Mouse (Mus musculus) thymus, adult 2 months (tissue): ENCODE data around the gene Echdc2. TPM values are rescaled to one million over a fixed set of nuclear protein-coding genes. Genes with fewer than 3 reads are reported as not detected.

Experiments used
- DNase-seq: peaks from one replicate; pipeline ENCODE4 v3.0.0; 2021
- H3K27ac ChIP-seq: fragments of 200-500 bp; 2 replicates; pipeline ENCODE4 v1.5.1; 2012; ENCODE audit warnings: low read length, control low read depth; ENCODE audit not compliant: control insufficient read depth, insufficient read depth
- H3K27me3 ChIP-seq: fragments of 200-500 bp; 2 replicates; pipeline ENCODE4 v1.6.1; 2012; ENCODE audit warnings: mild to moderate bottlenecking, low read length, moderate library complexity, mixed read lengths; ENCODE audit not compliant: control insufficient read depth, insufficient read depth
- H3K36me3 ChIP-seq: fragments of 200-500 bp; 2 replicates; pipeline ENCODE4 v1.6.1; 2012; ENCODE audit warnings: mild to moderate bottlenecking, low read length, moderate library complexity; ENCODE audit not compliant: control insufficient read depth, insufficient read depth
- H3K4me1 ChIP-seq: fragments of 200-500 bp; replicated peaks from 2 replicates; pipeline ENCODE4 v1.6.1; 2012; ENCODE audit warnings: low read length; ENCODE audit not compliant: control insufficient read depth, insufficient read depth
- H3K4me3 ChIP-seq: fragments of 200-500 bp; 2 replicates; pipeline ENCODE4 v1.5.1; 2012; ENCODE audit warnings: mild to moderate bottlenecking, low read length, control low read depth, moderate library complexity; ENCODE audit not compliant: control insufficient read depth, insufficient read depth
- CTCF ChIP-seq: fragments of 200-500 bp; IDR thresholded peaks from 2 replicates; pipeline ENCODE4 v1.5.1; 2012; ENCODE audit warnings: mild to moderate bottlenecking, control low read depth, low read length, moderate library complexity, borderline replicate concordance; ENCODE audit not compliant: control insufficient read depth, poor library complexity, insufficient read depth; ENCODE audit errors: extremely low read depth
- POLR2A ChIP-seq: fragments of 200-500 bp; IDR thresholded peaks from 2 replicates; pipeline ENCODE4 v1.6.1; 2012; ENCODE audit warnings: mild to moderate bottlenecking, low read length, control low read depth, moderate library complexity; ENCODE audit not compliant: control insufficient read depth, poor library complexity, insufficient read depth; ENCODE audit errors: extremely low read depth
- WGBS: fragments of 180-500 bp; shearing (Covaris S2); methylation state at CpG from one replicate; pipeline ENCODE4 v1.1.7; 2018; 5-methylcytosine and 5-hydroxymethylcytosine counted together
- polyA plus RNA-seq: library from polyadenylated mRNA; depleted of rRNA; stranded (reverse); fragments of >200 nt; gene quantifications from 2 replicates; pipeline ENCODE4 v1.2.3, GENCODE M21; 2012; rRNA removed

Echdc2 gene
- polyA plus RNA-seq, 1 experiment = 14.7 TPM

DNA sequence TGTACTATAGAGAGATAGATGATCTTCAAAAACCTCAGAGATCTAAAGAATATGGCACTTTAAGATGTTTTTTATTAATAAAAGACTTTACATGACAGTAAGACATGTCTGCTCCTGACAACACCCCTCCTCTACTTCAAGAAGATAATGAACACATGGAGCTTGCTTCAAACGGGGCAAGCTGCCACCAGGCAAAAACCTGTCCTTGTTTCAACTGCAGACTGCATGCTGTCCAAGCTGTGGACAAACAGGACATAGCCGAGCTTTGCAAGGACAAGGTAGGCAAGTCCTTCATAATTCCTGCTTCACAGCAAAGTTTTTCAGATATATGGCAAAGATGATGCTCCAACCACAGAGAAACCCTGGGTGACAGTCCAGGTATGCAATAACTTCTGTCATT is 34.0 kb downstream of the Echdc2 start:
- Histone ChIP-seq H3K4me1 (no peaks in the 10 kb centered on the region), H3K36me3 (no peaks in the 10 kb centered on the region), H3K27ac (no peak overlapping the region), H3K27me3 (no peaks in the 10 kb centered on the region), H3K4me3 (no peak overlapping the region)
- WGBS = 80% methylated on average over 2 of the region's 2 CpGs
- TF ChIP-seq POLR2A (no peak), CTCF (no peak)
- DNase-seq = no peak

DNA sequence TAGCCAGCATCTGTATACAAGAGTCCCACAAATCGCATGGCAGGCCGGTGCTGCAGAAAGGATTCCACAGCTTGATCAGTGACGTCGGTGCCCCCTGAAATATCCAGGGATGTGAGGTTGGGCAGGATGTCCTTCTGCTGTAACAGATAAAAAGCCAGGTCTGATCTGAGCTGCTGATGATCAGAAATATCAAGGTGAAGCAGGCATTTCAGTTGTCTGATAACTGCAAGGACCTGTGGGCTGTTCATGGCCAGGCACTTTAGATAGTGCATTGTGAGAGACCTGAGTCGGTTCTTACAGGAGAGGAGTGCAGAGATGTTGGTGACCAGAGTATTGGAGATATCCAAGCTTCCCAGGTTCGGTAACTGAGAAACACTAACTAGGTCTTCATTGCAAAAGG is 39.4 kb downstream of the Echdc2 start:
- H3K27ac ChIP-seq = no peak overlapping the region
- H3K36me3 ChIP-seq = no peaks in the 10 kb centered on the region
- no peak for DNase-seq
- no peak for TF ChIP-seq CTCF
- no peak for TF ChIP-seq POLR2A
- no peak overlapping the region for H3K4me3 ChIP-seq
- H3K4me1 ChIP-seq = no peaks in the 10 kb centered on the region
- WGBS = 95% methylated on average over 6 of the region's 6 CpGs
- H3K27me3 ChIP-seq = no peaks in the 10 kb centered on the region

DNA sequence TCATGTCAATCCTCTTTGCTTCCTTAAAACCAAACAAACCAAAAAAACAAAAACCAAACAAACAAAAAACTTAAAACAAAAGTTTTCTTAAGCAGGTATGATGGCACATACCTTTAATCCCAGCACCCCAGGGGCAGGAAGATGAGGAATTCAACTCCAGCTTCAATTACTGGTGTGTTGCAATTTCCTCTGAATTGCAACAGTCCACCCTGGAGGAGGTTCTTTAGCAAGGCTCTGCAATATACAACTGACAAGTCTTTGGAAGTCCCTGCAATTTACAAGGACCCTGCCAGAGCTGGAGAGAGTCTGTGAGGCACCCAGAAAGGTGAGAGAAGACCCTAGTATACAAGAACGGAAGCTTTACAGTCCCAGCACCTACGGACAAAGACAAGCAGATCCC is 47.8 kb downstream of the Echdc2 start:
- Histone ChIP-seq H3K4me3 (no peak overlapping the region), H3K27me3 (peaks cover 4% of the 10 kb centered on the region; the same call in 1 of the 2 replicates), H3K27ac (no peak overlapping the region), H3K4me1 (no peaks in the 10 kb centered on the region; the same call in 1 of the 2 replicates), H3K36me3 (no peaks in the 10 kb centered on the region)
- no peak for DNase-seq
- 98% methylated on average over 2 of the region's 2 CpGs for WGBS
- TF ChIP-seq POLR2A (no peak), CTCF (no peak)

DNA sequence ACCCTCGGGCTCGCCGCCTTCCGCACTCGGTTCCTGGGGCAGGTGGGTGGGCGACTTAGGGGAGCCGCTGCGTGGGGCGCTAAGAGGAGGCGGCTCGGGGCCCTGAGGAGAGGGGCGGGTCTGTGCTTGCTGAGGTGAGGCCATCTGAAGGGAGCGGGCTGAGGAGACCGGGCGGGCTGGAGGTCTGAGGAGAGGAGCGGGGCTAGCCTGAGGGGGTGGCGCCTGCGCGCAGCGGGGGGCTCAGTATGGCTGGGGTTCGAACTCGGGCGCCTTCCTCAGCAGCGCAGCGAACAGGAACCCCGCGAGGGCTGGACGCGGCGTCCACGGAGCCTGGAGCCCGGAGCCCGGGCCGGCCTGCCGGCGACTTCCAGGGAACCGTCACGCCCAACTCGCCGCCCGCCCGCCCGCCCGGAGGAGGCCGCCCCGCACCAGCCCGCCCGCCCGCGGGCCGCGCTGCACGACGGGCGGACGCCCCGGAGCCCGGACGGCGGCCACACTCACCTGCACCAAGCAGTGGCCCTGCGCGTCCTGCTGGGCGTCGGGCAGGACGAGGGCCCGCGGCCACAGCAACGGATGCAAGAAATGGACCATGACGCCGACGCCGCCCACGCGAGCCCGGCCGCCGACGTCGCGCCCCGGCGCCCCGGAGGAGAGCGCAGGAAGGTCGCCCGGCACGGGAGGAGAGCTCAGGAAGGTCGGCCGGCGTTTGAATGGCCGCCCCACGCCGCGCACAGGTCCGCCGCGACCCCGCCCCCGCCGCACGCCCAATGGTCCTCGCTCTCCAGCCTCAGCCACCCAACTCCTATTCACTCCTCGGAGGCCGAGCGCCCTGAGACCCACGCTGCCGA is 52.3 kb downstream of the Echdc2 start, which contains the start of gene Zyg11a:
Gene Zyg11a (minus strand): TSS at position 717 of the 848 bp plus-strand sequence.
- Histone ChIP-seq H3K27me3 (peaks cover 4% of the 10 kb centered on the region; the same call in 1 of the 2 replicates), H3K36me3 (no peaks in the 10 kb centered on the region), H3K4me3 (peak within 1 kb of the TSS; percentile 27), H3K27ac (no peak within 1 kb of the TSS), H3K4me1 (no peaks in the 10 kb centered on the region; the same call in 1 of the 2 replicates)
- WGBS = 7% methylated on average over 107 of the region's 107 CpGs
- no peak for DNase-seq
- TF ChIP-seq POLR2A = no peak
- no peak for TF ChIP-seq CTCF

DNA sequence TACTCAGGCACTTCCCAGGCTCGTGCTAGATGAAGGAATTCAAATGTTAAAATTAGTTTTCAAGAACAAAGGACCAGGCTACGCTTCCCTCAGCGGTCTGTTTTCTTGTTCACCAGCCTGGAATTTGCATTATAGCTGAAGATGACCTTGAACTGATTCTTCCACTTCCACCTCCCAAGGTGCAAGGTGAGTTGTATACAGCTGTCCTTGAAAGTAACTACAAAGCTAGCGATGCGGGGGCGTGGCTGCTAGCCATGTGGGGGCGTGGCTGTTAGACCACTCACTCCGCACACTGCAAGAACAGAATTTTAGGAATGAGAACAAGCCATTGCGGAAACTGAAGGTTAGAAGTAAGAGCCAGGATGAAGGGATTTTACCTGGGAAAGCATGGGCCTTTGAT is 53.8 kb downstream of the Echdc2 start:
- H3K4me1 ChIP-seq = no peaks in the 10 kb centered on the region; the same call in 1 of the 2 replicates
- WGBS = 60% methylated on average over 9 of the region's 9 CpGs
- no peak for TF ChIP-seq POLR2A
- no peak for TF ChIP-seq CTCF
- no peak for DNase-seq
- no peaks in the 10 kb centered on the region for H3K36me3 ChIP-seq
- peaks cover 4% of the 10 kb centered on the region; the same call in 1 of the 2 replicates for H3K27me3 ChIP-seq
- H3K4me3 ChIP-seq = no peak overlapping the region
- H3K27ac ChIP-seq = no peak overlapping the region

DNA sequence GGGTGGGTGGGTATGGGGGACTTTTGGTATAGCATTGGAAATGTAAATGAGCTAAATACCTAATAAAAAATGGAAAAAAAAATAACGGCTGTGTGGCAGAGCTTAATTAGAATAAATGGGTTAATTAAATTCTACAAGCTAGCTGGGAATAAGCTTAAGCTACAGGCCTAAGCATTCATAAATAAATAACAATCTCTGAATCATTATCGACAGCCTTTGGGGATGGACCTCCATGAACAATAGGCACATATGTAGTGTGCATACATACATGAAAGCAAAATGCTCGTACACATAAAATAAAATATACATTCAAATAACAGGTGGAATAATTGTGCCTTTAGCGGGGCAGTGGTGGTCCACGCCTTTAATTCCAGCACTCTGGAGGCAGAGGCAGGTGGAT is 57.3 kb downstream of the Echdc2 start:
- Histone ChIP-seq H3K4me1 (no peaks in the 10 kb centered on the region; the same call in 1 of the 2 replicates), H3K4me3 (no peak overlapping the region), H3K36me3 (no peaks in the 10 kb centered on the region), H3K27me3 (peaks cover 4% of the 10 kb centered on the region; the same call in 1 of the 2 replicates), H3K27ac (no peak overlapping the region)
- no peak for DNase-seq
- no peak for TF ChIP-seq CTCF
- TF ChIP-seq POLR2A = no peak
- 95% methylated on average over 5 of the region's 5 CpGs for WGBS

DNA sequence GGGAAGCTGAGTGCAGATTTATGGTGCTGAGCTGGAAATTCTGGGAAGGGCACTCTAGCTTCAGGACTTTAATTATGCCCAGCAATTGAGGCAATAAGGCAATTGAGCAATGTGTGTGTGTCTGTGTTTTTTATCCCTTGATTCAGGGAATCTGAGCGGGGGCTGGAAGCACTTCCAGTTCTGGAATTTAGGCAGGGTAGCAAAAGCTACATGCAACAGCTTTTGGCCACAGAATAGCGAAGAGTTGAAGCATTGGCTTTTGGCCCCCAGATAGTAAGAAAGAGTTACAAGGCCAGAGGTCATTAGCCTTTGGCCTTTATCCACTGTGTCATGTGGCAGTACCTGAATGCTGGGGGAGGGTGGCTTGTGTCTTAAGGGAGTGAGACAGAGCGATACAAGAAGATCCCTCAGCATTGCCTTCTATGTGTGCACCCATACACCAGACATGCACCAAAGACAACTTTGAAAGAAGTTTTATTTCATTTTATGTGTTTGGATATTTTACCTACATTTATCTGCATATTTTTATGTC is 60.2 kb downstream of the Echdc2 start:
- Histone ChIP-seq H3K4me1 (no peaks in the 10 kb centered on the region), H3K36me3 (no peaks in the 10 kb centered on the region), H3K4me3 (no peak overlapping the region), H3K27ac (no peak overlapping the region), H3K27me3 (no peaks in the 10 kb centered on the region)
- no peak for DNase-seq
- TF ChIP-seq POLR2A (no peak), CTCF (no peak)
- WGBS = 98% methylated on average over 3 of the region's 3 CpGs

Other genes with a start within 250 kb of the Echdc2 start
- 46.6 and 75.0 TPM in 2 replicates for gene Cpt2, start 241.8 kb upstream of the Echdc2 start, polyA plus RNA-seq
- gene Slc1a7, start 197.1 kb upstream of the Echdc2 start, polyA plus RNA-seq = 0.18 and 0.23 TPM in 2 replicates
- 5.7 and 12.0 TPM in 2 replicates for gene Podn, start 69.0 kb upstream of the Echdc2 start, polyA plus RNA-seq
- 92.7 and 103 TPM in 2 replicates for gene Scp2, start 20.4 kb upstream of the Echdc2 start, polyA plus RNA-seq
- gene Zyg11a, start 52.6 kb downstream of the Echdc2 start, polyA plus RNA-seq = 0.22 and 0.24 TPM in 2 replicates
- gene Zyg11b, start 135.7 kb downstream of the Echdc2 start, polyA plus RNA-seq = 18.0 and 18.7 TPM in 2 replicates
- 9.4 and 10.0 TPM in 2 replicates for gene Coa7, start 162.7 kb downstream of the Echdc2 start, polyA plus RNA-seq
- gene Shisal2a, start 217.9 kb downstream of the Echdc2 start, polyA plus RNA-seq = not detected in 2 replicates
- 3.7 and 4.7 TPM in 2 replicates for gene Gpx7, start 241.5 kb downstream of the Echdc2 start, polyA plus RNA-seq